Mouse (Mus musculus): Measurements from ENCODE around the gene Idh3a. TPM values are rescaled to one million over a fixed set of nuclear protein-coding genes. Genes with fewer than 3 reads are reported as not detected.

Idh3a gene
- polyA plus RNA-seq, 1 experiment from 2014 or later, result 95.5 TPM

DNA sequence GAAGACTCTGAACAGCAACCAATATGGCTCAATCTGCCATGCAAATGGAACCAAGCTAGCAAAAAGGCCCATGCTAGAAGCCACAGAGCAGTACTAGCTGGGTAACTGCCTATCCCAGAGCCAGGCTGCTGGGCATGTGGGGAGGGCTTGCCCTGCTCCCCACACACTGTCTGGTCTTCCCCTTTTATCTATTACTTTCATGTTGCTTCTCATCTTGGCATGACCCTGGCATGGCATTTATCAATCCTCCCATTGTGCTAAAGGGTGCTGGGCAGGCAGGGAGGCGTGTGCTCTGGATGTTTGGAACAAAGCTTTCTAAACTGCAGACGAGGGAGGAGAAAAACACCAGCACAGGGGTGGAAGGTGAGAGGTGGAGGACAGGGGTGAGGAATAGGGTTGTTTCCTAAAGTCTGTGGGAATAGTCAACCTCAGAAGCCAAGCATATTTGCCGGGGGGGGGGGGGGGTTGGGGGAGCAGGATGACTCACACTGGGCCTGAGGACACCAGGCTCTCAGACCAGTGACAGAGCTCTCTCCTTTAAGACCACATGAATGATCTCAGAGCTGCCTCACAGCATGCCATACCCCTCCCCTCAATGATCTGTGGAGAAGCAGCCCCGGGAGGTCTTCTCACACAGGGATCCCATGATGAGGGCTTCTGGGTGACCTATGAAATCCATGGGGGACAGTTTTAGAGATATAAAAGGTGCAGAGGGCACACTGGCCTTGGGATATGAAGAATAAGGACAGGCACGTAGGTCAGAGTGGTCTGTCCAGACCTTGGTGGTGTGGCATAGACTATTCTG lies 51.6 kb downstream of the Idh3a start:
- no peaks in the 10 kb centered on the region for H3K27me3 ChIP-seq
- H3K9ac ChIP-seq, result no peak overlapping the region

DNA sequence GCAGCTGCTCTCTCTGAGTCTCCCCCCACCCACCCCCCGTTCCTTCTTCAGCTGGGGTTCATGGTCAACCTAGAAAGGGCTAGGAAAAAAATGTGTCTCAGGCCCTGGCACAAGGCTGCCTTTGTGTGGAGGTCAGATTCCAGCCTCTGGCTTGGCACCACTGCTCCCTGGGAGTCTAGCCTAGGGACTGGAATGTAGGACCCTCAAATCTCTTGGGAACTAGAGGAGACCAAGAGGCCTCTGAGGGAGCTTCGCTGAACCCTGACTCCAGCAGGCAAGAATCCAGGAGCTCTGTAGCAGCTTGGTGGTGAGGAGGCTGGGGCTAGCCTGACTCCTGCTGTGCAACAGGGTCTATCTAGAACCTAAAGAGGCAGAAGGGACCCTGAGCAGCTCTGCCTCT lies 53.1 kb downstream of the Idh3a start:
- Histone ChIP-seq H3K4me1 (no peaks in the 10 kb centered on the region), H3K27ac (no peak overlapping the region), H3K9me3 (no peaks in the 10 kb centered on the region), H3K4me2 (no peak overlapping the region), H3K36me3 (no peaks in the 10 kb centered on the region), H3K27me3 (no peaks in the 10 kb centered on the region), H3K4me3 (no peak overlapping the region), H3K9ac (no peak overlapping the region)
- 57% methylated on average over 2 of the region's 2 CpGs for WGBS
- ATAC-seq (ENCODE audit: insufficient number of reproducible peaks, low FRiP score, low TSS enrichment, low read depth), result no peak

More for the DNA sequence above, 51.6 kb downstream of the Idh3a start:
- H3K9me3 ChIP-seq, result no peaks in the 10 kb centered on the region
- no peaks in the 10 kb centered on the region for H3K36me3 ChIP-seq
- 57% methylated on average over 5 of the region's 5 CpGs for WGBS
- H3K4me1 ChIP-seq, result no peaks in the 10 kb centered on the region
- no peak overlapping the region for H3K27ac ChIP-seq
- no peak overlapping the region for H3K4me3 ChIP-seq
- ATAC-seq (ENCODE audit: insufficient number of reproducible peaks, low FRiP score, low TSS enrichment, low read depth), result no peak
- no peak overlapping the region for H3K4me2 ChIP-seq

GRCm38 (mm10) chr9:54641548-54641947 lies 55.4 kb downstream of the Idh3a start:
- Histone ChIP-seq H3K4me3 (no peak overlapping the region), H3K27me3 (no peaks in the 10 kb centered on the region), H3K4me2 (no peak overlapping the region), H3K36me3 (no peaks in the 10 kb centered on the region), H3K9ac (no peak overlapping the region), H3K9me3 (no peaks in the 10 kb centered on the region), H3K27ac (no peak overlapping the region), H3K4me1 (no peaks in the 10 kb centered on the region)
- no peak for ATAC-seq (ENCODE audit: insufficient number of reproducible peaks, low FRiP score, low TSS enrichment, low read depth)
- 68% methylated on average over 3 of the region's 3 CpGs for WGBS

DNA sequence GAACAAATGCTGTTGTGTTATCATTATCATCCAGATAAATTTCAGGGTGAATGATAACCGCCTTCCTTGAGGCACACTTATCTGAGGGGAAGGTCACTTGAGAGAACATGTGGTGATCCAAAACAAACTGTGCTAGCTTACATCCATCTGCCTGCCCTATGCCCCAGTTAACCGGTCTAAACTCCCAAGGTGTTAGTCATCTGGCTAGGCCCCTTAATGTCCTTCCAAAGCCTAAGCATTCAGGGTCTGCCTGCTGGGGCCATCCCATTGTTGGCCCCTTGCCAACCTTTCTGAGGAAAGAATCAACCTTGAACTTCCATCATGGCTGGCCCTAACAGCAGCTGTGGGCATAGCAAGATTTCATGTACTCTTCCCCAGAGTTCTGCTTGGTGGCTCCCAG lies 56.0 kb downstream of the Idh3a start:
- 67% methylated on average over 2 of the region's 2 CpGs for WGBS
- Histone ChIP-seq H3K9ac (no peak overlapping the region), H3K4me2 (no peak overlapping the region), H3K4me1 (no peaks in the 10 kb centered on the region), H3K36me3 (no peaks in the 10 kb centered on the region), H3K27ac (no peak overlapping the region), H3K27me3 (no peaks in the 10 kb centered on the region), H3K4me3 (no peak overlapping the region), H3K9me3 (no peaks in the 10 kb centered on the region)
- ATAC-seq (ENCODE audit: insufficient number of reproducible peaks, low FRiP score, low TSS enrichment, low read depth), result no peak

GRCm38 (mm10) chr9:54642556-54642955 lies 56.4 kb downstream of the Idh3a start:
- no peak for ATAC-seq (ENCODE audit: insufficient number of reproducible peaks, low FRiP score, low TSS enrichment, low read depth)
- 76% methylated on average over 4 of the region's 4 CpGs for WGBS

DNA sequence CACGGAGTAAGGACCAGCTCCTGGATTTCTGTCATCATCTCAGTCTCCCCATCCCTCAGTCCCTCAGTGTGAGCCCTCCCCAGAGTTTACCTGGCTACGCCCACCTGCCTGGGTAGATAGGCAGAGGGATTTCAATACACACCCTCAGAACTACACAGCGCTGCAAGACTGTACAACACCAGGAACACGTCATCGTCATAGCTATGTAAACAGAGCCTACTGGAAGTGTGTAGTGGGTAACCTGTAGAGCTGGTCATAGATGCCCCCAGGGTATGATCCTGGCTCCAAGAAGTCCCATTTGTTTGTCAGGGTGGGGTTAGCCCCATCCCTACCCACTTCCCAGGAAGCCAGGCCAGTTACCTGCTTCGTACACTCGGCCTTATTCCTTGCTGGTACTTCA lies 57.0 kb downstream of the Idh3a start:
- peak; percentile 59; the same call in 1 of the 2 replicates for ATAC-seq (ENCODE audit: insufficient number of reproducible peaks, low FRiP score, low TSS enrichment, low read depth)
- H3K4me1 ChIP-seq, result no peaks in the 10 kb centered on the region
- no peaks in the 10 kb centered on the region for H3K9me3 ChIP-seq
- no peak overlapping the region for H3K4me3 ChIP-seq
- WGBS, result 75% methylated on average over 7 of the region's 7 CpGs
- no peak overlapping the region for H3K9ac ChIP-seq
- no peaks in the 10 kb centered on the region for H3K27me3 ChIP-seq
- no peaks in the 10 kb centered on the region for H3K36me3 ChIP-seq
- no peak overlapping the region for H3K27ac ChIP-seq
- no peak overlapping the region for H3K4me2 ChIP-seq

More at GRCm38 (mm10) chr9:54642556-54642955, 56.4 kb downstream of the Idh3a start:
- H3K4me2 ChIP-seq, result no peak overlapping the region
- H3K36me3 ChIP-seq, result no peaks in the 10 kb centered on the region
- no peak overlapping the region for H3K27ac ChIP-seq
- no peaks in the 10 kb centered on the region for H3K4me1 ChIP-seq
- H3K27me3 ChIP-seq, result no peaks in the 10 kb centered on the region
- H3K9me3 ChIP-seq, result no peaks in the 10 kb centered on the region
- no peak overlapping the region for H3K9ac ChIP-seq
- no peak overlapping the region for H3K4me3 ChIP-seq

- WGBS, result 82% methylated on average over 6 of the region's 6 CpGs
- H3K4me3 ChIP-seq, result no peak overlapping the region
Observed at GRCm38 (mm10) chr9:54645530-54645929, 59.4 kb downstream of the Idh3a start.

DNA sequence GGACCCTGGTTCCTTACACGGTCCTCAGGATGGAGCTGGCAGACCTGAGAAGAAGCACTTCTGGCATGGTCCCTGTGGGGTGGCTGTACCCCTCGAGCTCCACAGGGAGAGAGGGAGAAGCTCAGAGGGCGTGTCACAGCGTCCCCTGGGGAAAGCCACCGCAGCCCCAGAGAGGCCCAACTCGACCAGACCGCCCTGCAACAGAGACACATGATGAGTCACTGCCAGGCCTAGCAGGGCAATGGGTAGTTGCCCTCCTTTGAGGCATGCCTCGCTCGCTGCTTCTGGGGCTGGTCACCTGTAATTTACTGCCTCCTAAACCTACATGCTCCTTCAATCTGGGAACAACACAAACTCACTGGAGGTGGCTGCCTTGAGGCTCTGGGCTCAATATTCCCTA lies 60.1 kb downstream of the Idh3a start:
- 74% methylated on average over 9 of the region's 9 CpGs for WGBS
- no peak for ATAC-seq (ENCODE audit: insufficient number of reproducible peaks, low FRiP score, low TSS enrichment, low read depth)

More at GRCm38 (mm10) chr9:54645530-54645929, 59.4 kb downstream of the Idh3a start:
- H3K9me3 ChIP-seq, result no peaks in the 10 kb centered on the region
- no peaks in the 10 kb centered on the region for H3K4me1 ChIP-seq
- H3K36me3 ChIP-seq, result no peaks in the 10 kb centered on the region
- no peak overlapping the region for H3K9ac ChIP-seq
- H3K27ac ChIP-seq, result no peak overlapping the region
- H3K27me3 ChIP-seq, result no peaks in the 10 kb centered on the region
- H3K4me2 ChIP-seq, result no peak overlapping the region
- no peak for ATAC-seq (ENCODE audit: insufficient number of reproducible peaks, low FRiP score, low TSS enrichment, low read depth)

GRCm38 (mm10) chr9:54647456-54647855 lies 61.3 kb downstream of the Idh3a start:
- Histone ChIP-seq H3K4me1 (no peaks in the 10 kb centered on the region), H3K4me2 (no peak overlapping the region), H3K4me3 (no peak overlapping the region), H3K27me3 (no peaks in the 10 kb centered on the region), H3K36me3 (no peaks in the 10 kb centered on the region), H3K27ac (no peak overlapping the region), H3K9me3 (no peaks in the 10 kb centered on the region), H3K9ac (no peak overlapping the region)
- no peak for ATAC-seq (ENCODE audit: insufficient number of reproducible peaks, low FRiP score, low TSS enrichment, low read depth)
- 56% methylated on average over 2 of the region's 2 CpGs for WGBS

More for the DNA sequence above, 60.1 kb downstream of the Idh3a start:
- Histone ChIP-seq H3K4me3 (no peak overlapping the region), H3K9ac (no peak overlapping the region), H3K36me3 (no peaks in the 10 kb centered on the region), H3K4me2 (no peak overlapping the region), H3K4me1 (no peaks in the 10 kb centered on the region), H3K27me3 (no peaks in the 10 kb centered on the region), H3K27ac (no peak overlapping the region), H3K9me3 (no peaks in the 10 kb centered on the region)

GRCm38 (mm10) chr9:54649360-54649759 lies 63.2 kb downstream of the Idh3a start:
- H3K27ac ChIP-seq, result no peak overlapping the region
- H3K4me1 ChIP-seq, result no peaks in the 10 kb centered on the region
- no peak overlapping the region for H3K9ac ChIP-seq
- 85% methylated on average over 1 of the region's 1 CpGs for WGBS
- H3K27me3 ChIP-seq, result no peaks in the 10 kb centered on the region
- H3K4me2 ChIP-seq, result no peak overlapping the region
- no peak for ATAC-seq (ENCODE audit: insufficient number of reproducible peaks, low FRiP score, low TSS enrichment, low read depth)
- H3K36me3 ChIP-seq, result no peaks in the 10 kb centered on the region
- H3K4me3 ChIP-seq, result no peak overlapping the region
- H3K9me3 ChIP-seq, result no peaks in the 10 kb centered on the region

- no peaks in the 10 kb centered on the region for H3K36me3 ChIP-seq
- H3K27me3 ChIP-seq, result no peaks in the 10 kb centered on the region
- no peak overlapping the region for H3K4me2 ChIP-seq
- H3K4me3 ChIP-seq, result no peak overlapping the region
- ATAC-seq (ENCODE audit: insufficient number of reproducible peaks, low FRiP score, low TSS enrichment, low read depth), result no peak
- no peak overlapping the region for H3K9ac ChIP-seq
- no peaks in the 10 kb centered on the region for H3K9me3 ChIP-seq
- no peak overlapping the region for H3K27ac ChIP-seq
- H3K4me1 ChIP-seq, result no peaks in the 10 kb centered on the region
- 85% methylated on average over 2 of the region's 2 CpGs for WGBS
Observed at GRCm38 (mm10) chr9:54652778-54653177, 66.6 kb downstream of the Idh3a start.

Measured in limb, embryonic 15.5 days (tissue).